Mouse (Mus musculus) limb, embryonic 10.5 days (tissue): ENCODE data around the gene Psmg4. TPM values are rescaled to one million over a fixed set of nuclear protein-coding genes. Genes with fewer than 3 reads are reported as not detected.
A peak's percentile ranks its signal among the peaks of the same experiment; 100 is the strongest.

ENCODE experiments used
- DNase-seq: peaks from one replicate; pipeline ENCODE4 v3.0.0-alpha.2; 2017; ENCODE audit warnings: low spot score
- H3K27ac ChIP-seq: fragments of 300-500 bp; sonication (generic); 2 replicates; pipeline ENCODE4 v1.5.1; 2016; ENCODE audit warnings: mild to moderate bottlenecking
- H3K27me3 ChIP-seq: fragments of 300-500 bp; sonication (generic); 2 replicates; pipeline ENCODE4 v1.6.1; 2016; ENCODE audit warnings: low read depth, mild to moderate bottlenecking; ENCODE audit not compliant: poor library complexity, severe bottlenecking
- H3K36me3 ChIP-seq: fragments of 300-500 bp; sonication (generic); 2 replicates; pipeline ENCODE4 v1.6.1; 2016; ENCODE audit warnings: mild to moderate bottlenecking, moderate library complexity
- H3K4me1 ChIP-seq: fragments of 300-500 bp; sonication (generic); 2 replicates; pipeline ENCODE4 v1.6.1; 2016
- H3K4me3 ChIP-seq: fragments of 300-500 bp; sonication (generic); 2 replicates; pipeline ENCODE4 v1.5.1; 2016; ENCODE audit warnings: mild to moderate bottlenecking, moderate library complexity
- H3K9me3 ChIP-seq: fragments of 300-500 bp; sonication (generic); replicated peaks from 2 replicates; pipeline ENCODE4 v1.6.1; 2016; ENCODE audit warnings: mild to moderate bottlenecking
- WGBS: fragments of 180-500 bp; shearing (Covaris S2); methylation state at CpG from one replicate; pipeline ENCODE4 v1.1.7; 2016; 5-methylcytosine and 5-hydroxymethylcytosine counted together
- polyA plus RNA-seq: library from polyadenylated mRNA; unstranded; fragments of >200 nt; fragmentation: Nextera tagmentation; extraction: Ambion mirVana; gene quantifications from 2 replicates; pipeline ENCODE4 v1.2.1, GENCODE M21; 2016

Gene Psmg4
- polyA plus RNA-seq, 1 experiment from 2014 or later, result 80.5 TPM

DNA sequence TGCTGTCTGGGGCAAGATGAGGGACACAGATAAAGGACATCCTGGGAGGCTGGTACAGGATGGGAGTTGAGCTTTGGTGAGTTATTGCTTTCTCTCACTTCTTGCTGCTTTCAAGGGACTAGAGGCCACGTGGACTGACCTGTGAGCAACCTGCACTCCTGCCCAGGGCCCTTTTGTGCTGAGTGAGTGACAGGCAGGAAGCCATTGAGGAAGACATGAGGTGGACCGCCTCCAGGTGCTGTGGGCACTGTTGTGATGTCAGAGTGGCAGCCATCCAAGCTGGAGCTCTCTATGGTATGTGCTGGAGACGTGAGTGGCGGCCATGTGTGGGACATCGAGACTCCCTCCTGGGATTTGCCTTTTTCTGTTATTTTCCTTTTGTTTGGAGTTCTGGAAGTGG is 18.9 kb downstream of the Psmg4 start:
- Histone ChIP-seq H3K4me1 (no peaks in the 10 kb centered on the region), H3K36me3 (peaks cover 27% of the 10 kb centered on the region), H3K4me3 (no peak overlapping the region), H3K27ac (no peak overlapping the region), H3K9me3 (no peaks in the 10 kb centered on the region), H3K27me3 (no peaks in the 10 kb centered on the region)
- no peak for DNase-seq
- 92% methylated on average over 5 of the region's 5 CpGs for WGBS

DNA sequence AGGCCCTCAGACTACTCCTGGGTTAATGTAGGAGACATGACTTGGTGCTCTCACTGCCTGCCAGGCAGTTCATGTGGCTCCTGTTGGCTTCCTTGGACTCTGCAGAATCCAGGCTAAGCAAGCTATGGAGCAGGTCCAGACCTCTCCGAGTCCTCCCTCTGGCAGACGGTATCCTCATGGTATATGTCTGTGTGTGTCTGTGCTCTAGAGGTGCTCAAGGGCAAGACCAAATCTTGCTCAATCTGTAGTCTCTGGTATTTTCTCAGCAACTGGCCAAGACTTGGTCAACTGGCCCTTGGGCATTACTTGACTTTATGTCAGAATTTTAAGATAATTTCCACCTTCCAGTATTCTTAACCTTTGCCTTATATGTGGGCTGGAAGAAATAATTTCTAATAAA is 22.6 kb downstream of the Psmg4 start:
- no peak overlapping the region for H3K27ac ChIP-seq
- no peaks in the 10 kb centered on the region for H3K9me3 ChIP-seq
- no peak overlapping the region for H3K4me3 ChIP-seq
- no peaks in the 10 kb centered on the region for H3K27me3 ChIP-seq
- no peaks in the 10 kb centered on the region for H3K4me1 ChIP-seq
- H3K36me3 ChIP-seq, result peaks cover 13% of the 10 kb centered on the region
- no peak for DNase-seq
- WGBS, result 90% methylated on average over 2 of the region's 2 CpGs

DNA sequence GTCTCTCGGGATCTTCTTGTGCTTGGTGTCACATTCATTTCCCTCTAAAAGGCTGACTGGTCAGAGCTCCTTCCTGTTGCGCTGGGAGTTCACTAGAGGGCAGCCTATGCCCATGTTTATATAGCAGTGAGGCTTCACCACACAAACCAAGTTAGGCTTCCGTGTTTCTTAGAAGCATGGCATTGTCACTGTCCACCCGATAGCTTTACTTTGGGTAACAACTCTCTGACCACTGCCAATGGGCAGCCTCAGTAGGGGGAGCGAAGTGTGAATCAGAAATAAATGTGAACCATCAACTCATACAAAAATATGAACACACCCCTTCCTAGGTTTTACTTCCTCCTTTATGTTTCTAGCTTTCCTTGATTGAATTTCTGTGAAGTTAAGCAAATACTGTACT is 24.8 kb downstream of the Psmg4 start:
- WGBS, result 24% methylated on average over 5 of the region's 5 CpGs
- Histone ChIP-seq H3K27me3 (no peaks in the 10 kb centered on the region), H3K4me3 (no peak overlapping the region), H3K36me3 (peaks cover 6% of the 10 kb centered on the region), H3K4me1 (no peaks in the 10 kb centered on the region; the same call in 1 of the 2 replicates), H3K9me3 (no peaks in the 10 kb centered on the region), H3K27ac (no peak overlapping the region)
- DNase-seq, result peak; percentile 65

DNA sequence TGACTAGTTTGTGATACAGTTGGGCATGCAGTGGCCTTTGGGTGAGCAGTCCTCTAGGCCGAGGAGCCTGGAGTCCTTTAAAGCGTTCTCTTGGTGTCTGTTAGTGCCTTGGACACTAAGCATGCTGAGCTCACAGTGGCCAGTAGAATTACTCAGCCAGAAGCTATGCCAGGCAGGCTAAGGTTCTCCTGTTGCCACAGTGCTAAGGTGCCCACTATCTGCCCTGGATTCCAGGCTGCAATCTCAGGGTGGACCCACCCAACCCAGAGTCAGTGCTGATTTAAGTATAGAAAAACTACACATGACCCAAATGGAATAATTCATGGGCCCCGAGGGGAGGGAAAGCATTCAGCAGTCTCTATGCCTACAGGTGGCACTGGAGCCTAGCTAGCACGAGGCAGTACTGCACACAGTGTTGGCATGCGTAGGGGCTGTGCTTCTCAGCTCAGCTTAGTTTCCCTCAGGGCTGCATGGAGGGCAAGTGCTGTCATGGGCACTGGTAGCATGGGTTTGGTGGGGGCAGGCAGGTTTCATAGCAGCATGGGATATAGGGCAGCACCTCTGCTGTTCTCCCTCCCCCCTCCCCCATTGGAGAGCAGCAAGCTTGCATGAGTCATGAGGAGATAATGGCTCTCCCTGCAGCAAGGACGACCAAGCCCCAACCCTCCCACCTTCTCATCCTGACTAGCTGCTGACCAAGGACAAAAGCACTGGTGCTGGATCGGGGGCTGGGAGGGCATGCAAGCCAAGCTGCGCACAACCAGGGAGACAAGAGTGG is 29.8 kb downstream of the Psmg4 start:
- H3K9me3 ChIP-seq, result no peaks in the 10 kb centered on the region
- no peaks in the 10 kb centered on the region for H3K36me3 ChIP-seq
- 77% methylated on average over 8 of the region's 8 CpGs for WGBS
- peaks cover 6% of the 10 kb centered on the region; the same call in 1 of the 2 replicates for H3K4me1 ChIP-seq
- no peak for DNase-seq
- no peak overlapping the region for H3K27ac ChIP-seq
- H3K27me3 ChIP-seq, result no peaks in the 10 kb centered on the region
- no peak overlapping the region for H3K4me3 ChIP-seq

DNA sequence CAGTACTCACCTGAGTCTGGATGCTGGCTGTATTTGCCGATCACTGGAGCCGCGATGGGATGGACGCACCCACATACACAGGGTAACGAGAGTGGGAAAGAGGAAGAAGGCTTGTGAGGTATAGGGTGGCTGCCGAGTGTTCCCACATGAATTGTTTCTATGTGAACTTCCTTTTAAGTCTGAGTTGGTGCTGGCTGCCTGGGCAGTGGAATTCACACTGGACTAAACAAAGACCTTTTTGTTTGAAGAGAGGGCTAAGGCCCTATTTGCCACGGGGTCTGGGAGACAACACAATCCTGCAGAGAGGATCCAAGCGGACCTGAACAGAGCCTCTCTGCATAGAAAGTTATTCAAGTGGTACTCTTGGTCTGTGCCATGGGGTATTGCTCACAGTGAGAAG is 30.6 kb downstream of the Psmg4 start:
- peaks cover 6% of the 10 kb centered on the region; the same call in 1 of the 2 replicates for H3K4me1 ChIP-seq
- no peaks in the 10 kb centered on the region for H3K36me3 ChIP-seq
- H3K27ac ChIP-seq, result no peak overlapping the region
- DNase-seq, result no peak
- H3K4me3 ChIP-seq, result no peak overlapping the region
- H3K9me3 ChIP-seq, result no peaks in the 10 kb centered on the region
- 86% methylated on average over 8 of the region's 8 CpGs for WGBS
- H3K27me3 ChIP-seq, result no peaks in the 10 kb centered on the region

DNA sequence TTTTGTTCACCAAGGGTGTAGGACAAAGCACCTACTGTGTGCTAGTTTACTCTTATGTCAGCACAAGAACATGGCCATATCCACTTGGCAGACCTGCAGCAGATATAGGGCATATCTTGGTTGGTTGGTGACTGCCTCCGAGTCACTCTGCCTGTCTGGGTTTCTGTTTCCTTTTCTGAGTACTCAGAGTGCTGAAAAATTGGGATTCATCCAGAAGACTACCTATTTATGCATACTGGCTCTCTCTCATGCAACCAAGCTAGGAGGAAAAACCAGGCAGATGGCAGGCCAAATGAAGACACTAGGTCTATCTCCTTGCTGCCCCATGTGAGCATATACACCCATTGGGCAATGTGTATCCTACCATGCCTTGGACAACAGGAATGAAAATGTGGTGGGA is 32.9 kb downstream of the Psmg4 start:
- WGBS, result 90% methylated on average over 1 of the region's 1 CpGs
- Histone ChIP-seq H3K4me1 (peaks cover 6% of the 10 kb centered on the region; the same call in 1 of the 2 replicates), H3K27ac (no peak overlapping the region), H3K9me3 (no peaks in the 10 kb centered on the region), H3K36me3 (no peaks in the 10 kb centered on the region), H3K4me3 (no peak overlapping the region), H3K27me3 (no peaks in the 10 kb centered on the region)
- DNase-seq, result no peak

DNA sequence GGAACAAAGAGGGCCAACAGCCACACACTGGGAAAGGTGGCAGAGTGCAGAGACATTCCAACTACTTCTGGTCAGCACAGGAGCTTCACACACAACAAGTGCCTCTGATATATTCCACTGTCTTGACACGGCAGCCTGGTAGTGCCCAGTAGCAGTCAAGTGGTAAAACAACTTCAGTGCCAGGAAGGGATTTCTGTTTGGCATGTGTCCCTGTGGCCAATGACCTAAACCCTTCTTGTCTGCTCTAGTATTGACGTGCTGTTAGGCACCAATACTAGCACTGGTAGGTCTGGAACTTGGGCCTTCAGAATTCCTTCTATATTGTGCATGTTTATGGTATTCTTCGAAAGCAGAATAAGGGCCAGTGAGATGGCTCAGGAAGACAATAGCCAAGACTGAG is 42.5 kb downstream of the Psmg4 start:
- H3K36me3 ChIP-seq, result no peaks in the 10 kb centered on the region
- 94% methylated on average over 3 of the region's 3 CpGs for WGBS
- DNase-seq, result no peak

DNA sequence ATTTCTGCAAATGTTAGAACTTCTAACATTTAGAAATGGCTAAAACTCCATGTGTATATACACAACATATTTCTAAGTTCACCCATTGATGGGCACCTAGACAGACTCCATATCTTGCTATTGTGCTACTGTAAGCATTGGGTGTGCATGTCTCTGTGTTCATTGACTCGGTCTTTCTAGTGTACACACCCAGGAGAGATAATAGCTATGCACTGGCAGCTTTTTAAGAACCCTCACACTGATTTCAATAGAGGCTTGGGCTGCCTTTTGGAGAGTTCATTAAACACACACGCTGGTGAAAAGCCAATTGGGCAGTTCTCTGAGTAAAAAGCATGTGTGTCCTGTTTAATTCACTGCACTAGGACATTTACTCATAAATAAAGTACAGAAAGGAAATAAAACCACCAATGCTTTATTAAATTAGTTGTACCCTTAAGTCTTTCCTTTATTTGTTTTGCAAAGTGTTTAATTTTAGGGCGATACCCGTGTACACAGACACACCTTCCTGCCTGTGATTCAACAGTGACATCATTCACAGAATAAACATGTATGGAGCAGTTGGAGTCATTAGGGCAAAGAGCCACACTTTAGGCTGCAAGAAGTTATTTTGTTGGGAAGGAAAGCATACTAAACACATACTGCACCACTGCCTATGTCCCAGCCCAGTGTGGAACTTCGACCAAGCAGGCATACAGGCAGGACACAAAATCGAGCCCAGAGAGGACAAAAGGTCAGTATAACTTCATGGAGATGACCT is 45.1 kb downstream of the Psmg4 start:
- Histone ChIP-seq H3K4me1 (0 out of 2 replicates have a peak, but pooled peaks cover 2% of the 10 kb centered on the region), H3K4me3 (no peak overlapping the region), H3K27ac (no peak overlapping the region), H3K36me3 (no peaks in the 10 kb centered on the region), H3K27me3 (no peaks in the 10 kb centered on the region), H3K9me3 (no peaks in the 10 kb centered on the region)
- DNase-seq, result no peak
- WGBS, result 90% methylated on average over 6 of the region's 6 CpGs

More for the DNA sequence above, 42.5 kb downstream of the Psmg4 start:
- H3K4me1 ChIP-seq, result no peaks in the 10 kb centered on the region
- no peak overlapping the region for H3K4me3 ChIP-seq
- H3K27me3 ChIP-seq, result no peaks in the 10 kb centered on the region
- H3K9me3 ChIP-seq, result no peaks in the 10 kb centered on the region
- no peak overlapping the region for H3K27ac ChIP-seq

DNA sequence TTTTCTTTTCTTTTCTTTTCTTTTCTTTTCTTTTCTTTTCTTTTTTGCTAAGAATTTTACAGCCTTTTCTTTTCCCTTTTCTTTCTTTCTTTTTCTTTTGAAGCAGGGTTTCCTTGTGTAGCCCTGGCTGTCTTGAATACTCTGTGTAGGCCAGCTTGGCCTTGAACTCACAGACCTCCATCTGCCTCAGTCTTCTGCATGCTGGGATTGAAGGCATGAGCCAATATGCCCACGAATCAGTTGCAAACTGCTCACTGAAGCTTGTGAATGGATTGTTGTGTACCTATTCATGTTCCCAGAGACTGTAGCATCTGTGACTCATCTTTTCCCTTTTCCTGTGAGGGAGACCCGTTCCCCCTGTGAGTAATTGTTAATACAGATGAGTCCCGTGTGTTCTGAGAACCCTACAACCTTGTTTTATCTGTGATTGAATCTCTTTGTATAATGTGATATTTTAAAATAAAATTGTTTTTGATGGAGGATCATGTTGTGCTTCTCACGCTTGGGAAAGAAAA is 48.6 kb downstream of the Psmg4 start:
- Histone ChIP-seq H3K9me3 (no peaks in the 10 kb centered on the region), H3K4me3 (no peak overlapping the region), H3K4me1 (0 out of 2 replicates have a peak, but pooled peaks cover 2% of the 10 kb centered on the region), H3K27me3 (no peaks in the 10 kb centered on the region), H3K27ac (no peak overlapping the region), H3K36me3 (no peaks in the 10 kb centered on the region)
- WGBS, result 83% methylated on average over 4 of the region's 4 CpGs
- no peak for DNase-seq

DNA sequence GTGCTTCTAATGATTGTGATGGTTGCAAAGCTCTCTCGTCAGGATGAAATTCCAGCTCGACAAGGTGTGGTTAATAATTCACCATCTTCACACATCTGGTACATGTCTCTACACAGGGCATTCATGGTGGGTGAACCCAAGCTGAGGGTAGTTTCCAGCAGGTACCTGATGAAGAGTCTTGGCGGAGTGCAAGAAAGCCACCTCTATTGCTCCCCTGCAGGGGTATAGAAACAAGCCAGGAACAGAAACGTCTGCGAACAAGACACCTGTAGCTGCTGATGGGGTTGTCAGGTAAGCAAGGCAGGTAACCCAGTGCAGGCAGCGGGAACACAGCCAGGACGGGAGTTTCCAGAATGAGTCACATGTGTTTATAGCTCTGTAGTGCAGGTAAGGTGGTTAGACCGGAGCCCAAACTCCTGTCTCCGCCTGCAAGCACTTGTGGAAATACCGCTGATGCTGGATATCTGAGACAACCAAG is 50.0 kb downstream of the Psmg4 start:
- H3K27me3 ChIP-seq, result no peaks in the 10 kb centered on the region
- no peaks in the 10 kb centered on the region for H3K9me3 ChIP-seq
- no peak overlapping the region for H3K27ac ChIP-seq
- no peaks in the 10 kb centered on the region for H3K36me3 ChIP-seq
- H3K4me3 ChIP-seq, result no peak overlapping the region
- DNase-seq, result no peak
- H3K4me1 ChIP-seq, result 0 out of 2 replicates have a peak, but pooled peaks cover 2% of the 10 kb centered on the region
- 73% methylated on average over 10 of the region's 10 CpGs for WGBS

DNA sequence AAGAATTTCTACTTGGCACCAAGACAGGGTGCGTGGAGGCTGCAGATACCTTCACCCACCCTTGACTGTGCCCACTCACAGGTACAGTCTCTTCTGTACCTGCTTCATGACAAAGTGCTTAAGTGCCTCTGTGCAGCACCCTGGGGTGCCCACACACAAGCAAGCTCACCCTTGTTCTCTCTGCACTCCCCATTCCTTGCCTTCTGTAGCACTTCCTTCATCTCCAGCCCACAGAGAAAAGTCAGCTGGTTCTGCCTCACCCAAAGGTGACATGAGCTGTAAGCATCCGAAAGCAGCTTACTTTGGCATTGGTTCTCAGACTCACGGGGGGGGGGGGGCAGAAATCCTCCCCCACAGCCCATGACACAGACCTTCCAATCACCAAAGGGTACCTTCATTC is 52.1 kb downstream of the Psmg4 start:
- H3K4me1 ChIP-seq, result 0 out of 2 replicates have a peak, but pooled peaks cover 2% of the 10 kb centered on the region
- 88% methylated on average over 3 of the region's 3 CpGs for WGBS
- no peak for DNase-seq
- no peaks in the 10 kb centered on the region for H3K9me3 ChIP-seq
- no peaks in the 10 kb centered on the region for H3K36me3 ChIP-seq
- H3K27ac ChIP-seq, result no peak overlapping the region
- H3K4me3 ChIP-seq, result no peak overlapping the region
- H3K27me3 ChIP-seq, result no peaks in the 10 kb centered on the region

DNA sequence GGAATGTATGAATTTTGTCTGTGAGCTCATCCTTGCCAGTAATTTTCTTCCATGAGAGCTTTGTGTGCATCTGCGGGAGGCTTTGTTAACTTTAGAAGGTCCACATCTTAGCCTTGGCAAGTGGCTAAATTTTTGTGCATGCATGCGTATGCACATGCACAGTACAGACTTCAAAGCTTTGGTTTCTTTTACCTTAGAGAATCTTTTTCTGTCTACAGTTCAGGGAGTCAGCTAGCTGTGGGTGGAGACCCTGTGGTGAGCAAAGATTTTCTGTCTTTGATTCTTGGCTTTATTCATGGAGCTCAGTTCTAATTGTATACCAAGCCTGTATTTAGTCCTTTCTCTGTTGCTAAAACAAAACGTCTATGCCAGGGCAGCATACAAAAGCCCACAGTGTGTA is 56.0 kb downstream of the Psmg4 start:
- no peaks in the 10 kb centered on the region for H3K36me3 ChIP-seq
- no peaks in the 10 kb centered on the region for H3K27me3 ChIP-seq
- no peaks in the 10 kb centered on the region for H3K4me1 ChIP-seq
- H3K27ac ChIP-seq, result no peak overlapping the region
- 92% methylated on average over 3 of the region's 3 CpGs for WGBS
- no peak for DNase-seq
- H3K9me3 ChIP-seq, result no peaks in the 10 kb centered on the region
- H3K4me3 ChIP-seq, result no peak overlapping the region

DNA sequence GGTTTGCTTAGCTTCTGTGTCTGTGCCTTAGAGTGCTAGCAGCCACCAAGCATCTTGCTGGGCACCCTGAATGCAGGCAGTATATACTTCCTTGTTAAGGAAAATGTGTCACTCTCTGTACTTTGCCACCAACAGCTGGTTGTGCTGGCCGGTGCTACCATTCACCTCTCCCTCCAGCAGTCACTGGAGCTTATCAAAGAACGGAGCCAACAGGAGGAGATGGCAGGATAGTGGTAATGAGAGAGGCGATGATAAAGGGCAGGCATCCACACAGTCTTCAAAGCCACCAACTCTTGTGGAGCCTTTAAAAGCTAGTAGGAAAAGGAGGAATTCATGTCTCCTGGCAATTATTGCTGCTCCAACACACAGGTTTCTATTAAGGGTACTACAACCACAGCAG is 57.0 kb downstream of the Psmg4 start:
- no peak overlapping the region for H3K27ac ChIP-seq
- H3K9me3 ChIP-seq, result no peaks in the 10 kb centered on the region
- H3K27me3 ChIP-seq, result no peaks in the 10 kb centered on the region
- WGBS, result 37% methylated on average over 3 of the region's 3 CpGs
- H3K4me1 ChIP-seq, result no peaks in the 10 kb centered on the region
- H3K4me3 ChIP-seq, result no peak overlapping the region
- DNase-seq, result no peak
- H3K36me3 ChIP-seq, result no peaks in the 10 kb centered on the region
